Mouse (Mus musculus): ENCODE results near the gene Rhox3h.
"Not testable (repeated sequence)": the region's sequence is repeated elsewhere in the genome, so short reads cannot be mapped to it uniquely, and the experiment has no call there.

Gene Rhox3h

GRCm38 (mm10) chrX:37668664-37669063 lies at the start of gene Rhox3h:
Gene Rhox3h (minus strand): TSS chrX:37668764.
- not testable (repeated sequence) for DNase-seq (ENCODE audit: low spot score)

- DNase-seq (ENCODE audit: low spot score): no peak
Measured at GRCm38 (mm10) chrX:37701821-37702387, 33.3 kb upstream of the Rhox3h start.

GRCm38 (mm10) chrX:37692261-37692660 lies 23.7 kb upstream of the Rhox3h start:
- DNase-seq (ENCODE audit: low spot score): no peak

- DNase-seq (ENCODE audit: low spot score): no peak
Measured at GRCm38 (mm10) chrX:37683031-37683715, 14.6 kb upstream of the Rhox3h start.

- DNase-seq (ENCODE audit: low spot score): not testable (repeated sequence)
Measured at GRCm38 (mm10) chrX:37673177-37673576, 4.6 kb upstream of the Rhox3h start, which contains the start of gene Rhox2h. Gene Rhox2h (minus strand): TSS chrX:37673277.

GRCm38 (mm10) chrX:37651227-37651626 lies 17.3 kb downstream of the Rhox3h start, which contains the start of gene Rhox4g:
Gene Rhox4g (minus strand): TSS chrX:37651327.
- DNase-seq (ENCODE audit: low spot score): not testable (repeated sequence)

- DNase-seq (ENCODE audit: low spot score): not testable (repeated sequence)
Measured at GRCm38 (mm10) chrX:37643370-37643769, 25.2 kb downstream of the Rhox3h start, which contains the start of gene Rhox2g. Gene Rhox2g (minus strand): TSS chrX:37643470.

- DNase-seq (ENCODE audit: low spot score): not testable (repeated sequence)
Measured at GRCm38 (mm10) chrX:37628512-37628911, 40.1 kb downstream of the Rhox3h start, which contains the start of gene Rhox3g. Gene Rhox3g (minus strand): TSS chrX:37628612.
